Mouse (Mus musculus): ENCODE measurements around the gene Slc1a1. TPM values are rescaled to one million over a fixed set of nuclear protein-coding genes. Genes with fewer than 3 reads are reported as not detected.
A peak's percentile ranks its signal among the peaks of the same experiment; 100 is the strongest.

Gene Slc1a1
- polyA plus RNA-seq, 1 experiment from 2014 or later = 53.7 TPM

GRCm38 (mm10) chr19:28807497-28807871, 27.4 kb upstream of the Slc1a1 start:
- WGBS = 79% methylated on average over 2 of the region's 2 CpGs
- Histone ChIP-seq H3K4me3 (ENCODE audit: low read length) (no peak overlapping the region), H3K4me1 (ENCODE audit: control insufficient read depth, insufficient read depth, low read depth, low read length) (no peaks in the 10 kb centered on the region), H3K27ac (ENCODE audit: low read depth, low read length) (no peak overlapping the region), H3K9me3 (ENCODE audit: control insufficient read depth, low read length) (no peaks in the 10 kb centered on the region), H3K4me2 (ENCODE audit: low read length) (no peak overlapping the region), H3K9ac (ENCODE audit: low read depth, low read length) (no peak overlapping the region), H3K36me3 (ENCODE audit: control insufficient read depth, insufficient read depth, low read length) (no peaks in the 10 kb centered on the region), H3K27me3 (replicated peaks; ENCODE audit: control insufficient read depth, insufficient read depth, low read length) (no peaks in the 10 kb centered on the region)
- no peak for ATAC-seq

- no peak for ATAC-seq
- no peak overlapping the region for H3K4me3 ChIP-seq (ENCODE audit: low read length)
- no peaks in the 10 kb centered on the region for H3K36me3 ChIP-seq (ENCODE audit: control insufficient read depth, insufficient read depth, low read length)
- 80% methylated on average over 4 of the region's 4 CpGs for WGBS
- no peaks in the 10 kb centered on the region for H3K9me3 ChIP-seq (ENCODE audit: control insufficient read depth, low read length)
- H3K4me1 ChIP-seq (ENCODE audit: control insufficient read depth, insufficient read depth, low read depth, low read length) = no peaks in the 10 kb centered on the region
- no peak overlapping the region for H3K9ac ChIP-seq (ENCODE audit: low read depth, low read length)
- no peak overlapping the region for H3K27ac ChIP-seq (ENCODE audit: low read depth, low read length)
- no peaks in the 10 kb centered on the region for H3K27me3 ChIP-seq (replicated peaks; ENCODE audit: control insufficient read depth, insufficient read depth, low read length)
- H3K4me2 ChIP-seq (ENCODE audit: low read length) = no peak overlapping the region
Observed at GRCm38 (mm10) chr19:28818286-28818685, 16.6 kb upstream of the Slc1a1 start.

- 19% methylated on average over 15 of the region's 15 CpGs for WGBS
- ATAC-seq = peak; percentile 68
- H3K36me3 ChIP-seq (ENCODE audit: control insufficient read depth, insufficient read depth, low read length) = no peaks in the 10 kb centered on the region
- no peaks in the 10 kb centered on the region for H3K27me3 ChIP-seq (replicated peaks; ENCODE audit: control insufficient read depth, insufficient read depth, low read length)
- H3K27ac ChIP-seq (ENCODE audit: low read depth, low read length) = peak overlapping the region; percentile 1; the same call in 1 of the 2 replicates
- peak overlapping the region; percentile 51 for H3K9ac ChIP-seq (ENCODE audit: low read depth, low read length)
- peaks cover 5% of the 10 kb centered on the region; the same call in 1 of the 2 replicates for H3K4me1 ChIP-seq (ENCODE audit: control insufficient read depth, insufficient read depth, low read depth, low read length)
- peak overlapping the region; percentile 50 for H3K4me2 ChIP-seq (ENCODE audit: low read length)
- no peaks in the 10 kb centered on the region for H3K9me3 ChIP-seq (ENCODE audit: control insufficient read depth, low read length)
- peak overlapping the region; percentile 20 for H3K4me3 ChIP-seq (ENCODE audit: low read length)
Observed at GRCm38 (mm10) chr19:28827697-28828328, 7.0 kb upstream of the Slc1a1 start.

- Histone ChIP-seq H3K9me3 (ENCODE audit: control insufficient read depth, low read length) (no peaks in the 10 kb centered on the region), H3K27ac (ENCODE audit: low read depth, low read length) (no peak overlapping the region), H3K4me3 (ENCODE audit: low read length) (no peak overlapping the region), H3K27me3 (replicated peaks; ENCODE audit: control insufficient read depth, insufficient read depth, low read length) (no peaks in the 10 kb centered on the region), H3K9ac (ENCODE audit: low read depth, low read length) (no peak overlapping the region), H3K4me2 (ENCODE audit: low read length) (no peak overlapping the region), H3K4me1 (ENCODE audit: control insufficient read depth, insufficient read depth, low read depth, low read length) (peaks cover 10% of the 10 kb centered on the region), H3K36me3 (ENCODE audit: control insufficient read depth, insufficient read depth, low read length) (no peaks in the 10 kb centered on the region)
- ATAC-seq = no peak
Observed at GRCm38 (mm10) chr19:28831324-28831723, 3.5 kb upstream of the Slc1a1 start.

- H3K27me3 ChIP-seq (replicated peaks; ENCODE audit: control insufficient read depth, insufficient read depth, low read length) = no peaks in the 10 kb centered on the region
- H3K4me1 ChIP-seq (ENCODE audit: control insufficient read depth, insufficient read depth, low read depth, low read length) = peaks cover 16% of the 10 kb centered on the region
- H3K9ac ChIP-seq (ENCODE audit: low read depth, low read length) = no peak overlapping the region
- H3K4me3 ChIP-seq (ENCODE audit: low read length) = no peak overlapping the region
- no peak overlapping the region for H3K27ac ChIP-seq (ENCODE audit: low read depth, low read length)
- no peak overlapping the region for H3K4me2 ChIP-seq (ENCODE audit: low read length)
- no peaks in the 10 kb centered on the region for H3K9me3 ChIP-seq (ENCODE audit: control insufficient read depth, low read length)
- no peaks in the 10 kb centered on the region for H3K36me3 ChIP-seq (ENCODE audit: control insufficient read depth, insufficient read depth, low read length)
- WGBS = 95% methylated on average over 3 of the region's 3 CpGs
- no peak for ATAC-seq
Observed at GRCm38 (mm10) chr19:28832605-28833004, 2.2 kb upstream of the Slc1a1 start.

- 9% methylated on average over 10 of the region's 10 CpGs for WGBS
- no peaks in the 10 kb centered on the region for H3K9me3 ChIP-seq (ENCODE audit: control insufficient read depth, low read length)
- peak overlapping the region; percentile 63 for H3K4me2 ChIP-seq (ENCODE audit: low read length)
- peak; percentile 48 for ATAC-seq
- no peak overlapping the region for H3K27ac ChIP-seq (ENCODE audit: low read depth, low read length)
- no peaks in the 10 kb centered on the region for H3K27me3 ChIP-seq (replicated peaks; ENCODE audit: control insufficient read depth, insufficient read depth, low read length)
- H3K4me1 ChIP-seq (ENCODE audit: control insufficient read depth, insufficient read depth, low read depth, low read length) = peaks cover 10% of the 10 kb centered on the region
- no peaks in the 10 kb centered on the region for H3K36me3 ChIP-seq (ENCODE audit: control insufficient read depth, insufficient read depth, low read length)
- H3K4me3 ChIP-seq (ENCODE audit: low read length) = peak overlapping the region; percentile 70
- peak overlapping the region; percentile 80 for H3K9ac ChIP-seq (ENCODE audit: low read depth, low read length)
Observed at GRCm38 (mm10) chr19:28834388-28834787, 461 bp upstream of the Slc1a1 start.

GRCm38 (mm10) chr19:28835500-28835864, 633 bp downstream of the Slc1a1 start:
- Histone ChIP-seq H3K27me3 (replicated peaks; ENCODE audit: control insufficient read depth, insufficient read depth, low read length) (no peaks in the 10 kb centered on the region), H3K9ac (ENCODE audit: low read depth, low read length) (peak overlapping the region; percentile 80), H3K4me3 (ENCODE audit: low read length) (peak overlapping the region; percentile 70), H3K9me3 (ENCODE audit: control insufficient read depth, low read length) (no peaks in the 10 kb centered on the region), H3K4me1 (ENCODE audit: control insufficient read depth, insufficient read depth, low read depth, low read length) (peaks cover 10% of the 10 kb centered on the region), H3K36me3 (ENCODE audit: control insufficient read depth, insufficient read depth, low read length) (no peaks in the 10 kb centered on the region), H3K4me2 (ENCODE audit: low read length) (peak overlapping the region; percentile 63), H3K27ac (ENCODE audit: low read depth, low read length) (peak overlapping the region; percentile 81)
- 9% methylated on average over 9 of the region's 9 CpGs for WGBS
- ATAC-seq = peak; percentile 43

GRCm38 (mm10) chr19:28836116-28836515, 1.3 kb downstream of the Slc1a1 start:
- H3K4me2 ChIP-seq (ENCODE audit: low read length) = peak overlapping the region; percentile 63
- no peaks in the 10 kb centered on the region for H3K36me3 ChIP-seq (ENCODE audit: control insufficient read depth, insufficient read depth, low read length)
- no peaks in the 10 kb centered on the region for H3K9me3 ChIP-seq (ENCODE audit: control insufficient read depth, low read length)
- no peak overlapping the region for H3K27ac ChIP-seq (ENCODE audit: low read depth, low read length)
- H3K27me3 ChIP-seq (replicated peaks; ENCODE audit: control insufficient read depth, insufficient read depth, low read length) = no peaks in the 10 kb centered on the region
- ATAC-seq = 0 out of 2 replicates have a peak, but pooled peaks have one; percentile 13
- peak overlapping the region; percentile 80 for H3K9ac ChIP-seq (ENCODE audit: low read depth, low read length)
- H3K4me3 ChIP-seq (ENCODE audit: low read length) = peak overlapping the region; percentile 70
- H3K4me1 ChIP-seq (ENCODE audit: control insufficient read depth, insufficient read depth, low read depth, low read length) = peaks cover 10% of the 10 kb centered on the region
- WGBS = 56% methylated on average over 3 of the region's 3 CpGs

GRCm38 (mm10) chr19:28836651-28837410, 2.0 kb downstream of the Slc1a1 start:
- Histone ChIP-seq H3K4me3 (ENCODE audit: low read length) (no peak overlapping the region), H3K27me3 (replicated peaks; ENCODE audit: control insufficient read depth, insufficient read depth, low read length) (no peaks in the 10 kb centered on the region), H3K4me2 (ENCODE audit: low read length) (peak overlapping the region; percentile 63; the same call in 1 of the 2 replicates), H3K9me3 (ENCODE audit: control insufficient read depth, low read length) (no peaks in the 10 kb centered on the region), H3K36me3 (ENCODE audit: control insufficient read depth, insufficient read depth, low read length) (no peaks in the 10 kb centered on the region), H3K9ac (ENCODE audit: low read depth, low read length) (no peak overlapping the region), H3K27ac (ENCODE audit: low read depth, low read length) (no peak overlapping the region), H3K4me1 (ENCODE audit: control insufficient read depth, insufficient read depth, low read depth, low read length) (peaks cover 10% of the 10 kb centered on the region)
- 76% methylated on average over 11 of the region's 11 CpGs for WGBS
- ATAC-seq = no peak

All from hindbrain, embryonic 16.5 days (tissue).